Mouse (Mus musculus): ENCODE results near the gene Syna.

- no peak for TF ChIP-seq CTCF (IDR thresholded peaks at IDR 0.05; ENCODE audit: low read depth, low read length)
- TF ChIP-seq POLR2A (IDR thresholded peaks at IDR 0.05; ENCODE audit: extremely low read depth, insufficient read depth, low read length): no peak
Measured at GRCm38 (mm10) chr5:134572508-134573214, 12.7 kb upstream of the Syna start.

All from liver, adult 2 months (tissue).